Mouse (Mus musculus): Measurements from ENCODE around the gene Helz. TPM values are rescaled to one million over a fixed set of nuclear protein-coding genes. Genes with fewer than 3 reads are reported as not detected.
"Not testable (repeated sequence)": the region's sequence is repeated elsewhere in the genome, so short reads cannot be mapped to it uniquely, and the experiment has no call there.

The Helz gene
- total RNA-seq, 2 experiments from 2014 or later = 16.3 to 16.7 TPM

DNA sequence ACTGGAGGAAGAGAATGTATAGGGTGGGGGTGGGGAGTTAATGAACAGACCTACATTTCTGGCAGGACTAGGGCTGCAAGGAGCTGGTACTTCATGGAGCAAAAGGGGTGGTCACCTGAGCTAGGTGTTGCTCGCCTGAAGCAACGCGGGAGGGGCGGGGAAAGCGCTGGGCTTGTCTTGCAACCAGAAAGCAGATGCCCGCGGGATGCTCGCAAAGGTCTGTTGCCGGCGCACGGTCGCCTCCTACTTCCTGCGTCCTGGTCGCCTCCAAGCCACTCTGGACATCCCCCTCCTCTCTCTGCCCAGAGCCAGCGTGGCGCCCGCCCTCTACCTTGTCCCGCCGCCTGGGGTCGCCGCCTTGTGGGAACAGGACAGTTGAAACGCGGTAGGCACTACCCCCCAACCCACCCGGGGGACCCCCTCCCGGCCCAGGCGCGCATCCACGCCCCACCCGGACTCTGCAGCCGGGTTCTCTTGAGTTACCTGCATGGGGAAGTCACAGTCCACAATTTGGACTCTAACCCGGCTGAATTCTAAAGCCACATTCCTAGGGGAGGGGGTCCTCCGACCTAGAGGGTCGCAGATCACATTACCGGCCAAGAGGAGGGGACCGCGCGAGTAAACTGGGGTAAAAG lies 946 bp upstream of the Helz start:
- peak; percentile 36 for ATAC-seq (ENCODE audit: poor library complexity, severe bottlenecking)

DNA sequence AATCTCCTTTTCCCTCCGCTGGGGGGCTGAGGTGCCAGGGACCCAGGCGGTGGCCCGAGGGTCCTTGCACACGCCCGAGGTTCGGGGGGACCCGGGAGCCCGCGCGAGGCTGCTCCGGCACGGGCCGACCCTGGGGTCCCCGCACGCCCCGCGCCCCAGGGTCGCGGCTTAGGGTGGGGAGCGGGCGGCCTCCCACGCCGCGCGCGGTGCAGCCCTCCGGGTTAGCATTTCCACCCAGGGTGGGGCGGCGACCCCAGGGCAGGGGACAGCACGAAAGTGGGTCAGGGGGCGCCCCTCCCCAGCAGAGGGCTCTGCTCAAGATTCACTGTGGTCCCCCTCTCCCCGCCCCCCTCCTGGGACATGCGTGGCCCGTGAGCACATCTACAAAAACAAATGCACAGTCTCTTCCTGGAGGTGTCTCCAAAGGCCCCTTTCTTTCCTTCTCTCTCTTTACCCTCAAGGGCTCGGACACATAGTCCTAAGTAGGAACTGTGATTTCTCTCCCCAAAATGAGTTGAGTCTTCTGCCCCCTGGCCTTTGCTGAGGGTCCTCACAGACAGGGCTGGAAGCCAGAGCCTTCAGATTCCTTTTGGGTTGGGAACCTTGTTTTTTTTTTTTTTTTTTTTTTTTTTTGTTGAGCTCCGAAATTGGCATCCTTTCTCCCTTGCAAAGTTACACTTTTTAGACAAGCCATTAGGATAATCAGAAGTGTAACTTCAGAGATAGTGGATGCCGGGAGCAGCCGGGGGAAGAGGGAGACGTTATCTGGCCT lies 660 bp downstream of the Helz start:
- no peak for ATAC-seq (ENCODE audit: poor library complexity, severe bottlenecking)

DNA sequence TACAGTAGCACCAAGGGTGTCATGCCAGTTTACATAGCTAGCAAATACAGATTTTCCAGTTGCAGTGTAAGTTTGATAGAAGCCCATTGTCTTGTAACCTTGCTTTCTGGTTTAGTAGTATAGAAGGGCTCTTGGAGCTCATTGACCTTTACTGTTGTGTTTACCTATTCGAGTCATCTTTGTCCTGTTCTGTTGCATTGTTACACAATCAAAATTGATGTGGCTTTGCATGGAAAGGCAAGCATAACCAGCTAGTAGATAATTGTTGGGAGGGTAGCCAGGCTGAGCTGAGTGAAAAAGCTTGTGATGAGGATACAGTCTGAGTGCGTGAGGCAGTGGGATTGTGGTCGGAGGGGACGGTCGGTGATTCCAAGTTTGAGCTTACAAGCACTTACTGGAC lies 12.1 kb downstream of the Helz start:
- no peak for ATAC-seq (ENCODE audit: poor library complexity, severe bottlenecking)

DNA sequence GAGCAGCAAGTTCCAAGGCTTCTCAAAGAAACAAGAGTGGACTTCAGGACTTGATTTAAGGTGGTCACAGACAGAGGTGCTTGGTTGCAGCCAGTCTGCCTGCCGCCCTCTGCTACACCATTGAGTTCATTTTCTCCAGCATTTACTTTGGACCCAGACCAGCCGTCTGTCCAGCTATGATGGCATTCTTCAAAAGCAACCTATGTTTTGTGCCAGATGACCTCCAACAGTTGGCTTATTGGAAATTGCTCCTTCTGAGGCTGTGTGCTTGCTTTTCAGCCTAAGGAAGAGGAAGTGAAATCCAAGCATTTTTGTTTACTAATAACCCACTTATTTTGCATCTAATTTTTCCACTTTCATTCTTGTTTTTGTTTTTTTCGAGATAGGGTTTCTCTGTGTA lies 19.7 kb downstream of the Helz start:
- no peak for ATAC-seq (ENCODE audit: poor library complexity, severe bottlenecking)

- ATAC-seq (ENCODE audit: poor library complexity, severe bottlenecking) = no peak
Observed at GRCm38 (mm10) chr11:107568466-107568995, 20.8 kb downstream of the Helz start.

DNA sequence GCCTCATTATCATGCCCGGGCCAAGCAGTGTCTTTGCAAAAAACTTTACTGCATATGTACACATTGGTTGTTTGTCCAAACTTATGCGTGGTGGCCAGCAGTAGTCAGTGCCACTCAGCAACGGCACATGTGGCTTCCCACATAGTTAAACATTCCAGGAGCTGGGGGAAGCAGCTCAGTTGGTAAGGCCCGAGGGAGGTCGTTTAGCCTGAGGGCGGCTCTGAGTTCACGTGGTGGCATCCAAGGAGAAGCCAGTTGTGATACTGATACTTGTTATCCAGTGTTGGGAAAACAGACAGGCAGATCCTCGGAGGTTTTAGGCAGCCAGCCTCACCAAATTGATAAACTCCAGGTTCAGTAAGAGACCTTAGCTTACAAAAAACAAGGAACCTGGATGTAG lies 23.2 kb downstream of the Helz start:
- not testable (repeated sequence) for ATAC-seq (ENCODE audit: poor library complexity, severe bottlenecking)

GRCm38 (mm10) chr11:107571318-107571717 lies 23.6 kb downstream of the Helz start:
- no peak for ATAC-seq (ENCODE audit: poor library complexity, severe bottlenecking)

DNA sequence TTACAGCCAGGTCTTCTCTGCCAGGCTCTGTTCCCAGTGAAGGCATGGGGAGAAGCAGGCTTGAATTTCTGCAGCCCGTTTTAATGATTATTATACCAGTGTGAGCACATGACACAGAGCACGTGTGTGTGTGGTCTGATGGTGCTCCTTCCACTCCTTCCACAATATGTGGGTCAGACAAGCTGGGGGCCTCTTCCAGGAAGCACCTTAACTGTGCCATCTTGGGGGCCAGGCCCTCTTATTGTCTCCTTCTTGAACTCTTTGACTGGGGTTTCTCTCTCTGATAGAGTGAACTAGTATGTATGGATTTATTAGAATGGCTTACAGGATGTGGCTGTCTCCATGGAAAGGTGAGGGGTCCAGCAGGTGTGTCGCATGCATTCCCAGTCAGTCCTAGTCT lies 24.8 kb downstream of the Helz start:
- no peak for ATAC-seq (ENCODE audit: poor library complexity, severe bottlenecking)

DNA sequence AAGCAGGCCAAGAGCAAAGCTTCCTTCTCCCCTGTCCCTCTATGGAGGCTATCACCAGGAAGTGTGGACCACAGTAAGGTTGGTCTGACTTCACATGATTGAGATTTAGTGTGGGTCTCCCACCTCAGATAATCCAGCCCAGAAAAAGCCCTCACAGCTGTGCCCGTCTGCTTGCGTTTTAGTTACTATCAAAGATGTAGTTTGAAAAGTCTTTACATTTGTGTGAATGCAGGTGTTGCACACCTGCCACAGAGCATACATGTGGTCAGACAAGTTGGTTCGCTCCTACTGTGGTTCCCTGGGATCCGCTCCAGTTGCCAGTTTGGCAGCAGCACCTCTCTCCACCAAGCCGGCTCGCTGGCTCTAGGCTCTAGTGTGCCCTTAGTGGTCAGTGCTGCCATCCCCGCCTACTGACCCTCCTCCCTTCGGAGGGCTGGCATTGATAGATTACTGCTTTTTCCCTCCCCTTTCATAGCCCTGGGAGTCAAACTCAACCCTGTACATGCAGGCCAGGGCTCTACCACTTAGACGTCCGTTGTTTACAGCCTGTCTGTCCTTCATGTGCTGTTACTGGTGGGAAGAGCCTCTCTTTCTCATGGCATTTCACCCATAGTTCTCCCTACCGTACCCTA lies 25.4 kb downstream of the Helz start:
- no peak for ATAC-seq (ENCODE audit: poor library complexity, severe bottlenecking)

- no peak for ATAC-seq (ENCODE audit: poor library complexity, severe bottlenecking)
Observed at GRCm38 (mm10) chr11:107573847-107574246, 26.1 kb downstream of the Helz start.

DNA sequence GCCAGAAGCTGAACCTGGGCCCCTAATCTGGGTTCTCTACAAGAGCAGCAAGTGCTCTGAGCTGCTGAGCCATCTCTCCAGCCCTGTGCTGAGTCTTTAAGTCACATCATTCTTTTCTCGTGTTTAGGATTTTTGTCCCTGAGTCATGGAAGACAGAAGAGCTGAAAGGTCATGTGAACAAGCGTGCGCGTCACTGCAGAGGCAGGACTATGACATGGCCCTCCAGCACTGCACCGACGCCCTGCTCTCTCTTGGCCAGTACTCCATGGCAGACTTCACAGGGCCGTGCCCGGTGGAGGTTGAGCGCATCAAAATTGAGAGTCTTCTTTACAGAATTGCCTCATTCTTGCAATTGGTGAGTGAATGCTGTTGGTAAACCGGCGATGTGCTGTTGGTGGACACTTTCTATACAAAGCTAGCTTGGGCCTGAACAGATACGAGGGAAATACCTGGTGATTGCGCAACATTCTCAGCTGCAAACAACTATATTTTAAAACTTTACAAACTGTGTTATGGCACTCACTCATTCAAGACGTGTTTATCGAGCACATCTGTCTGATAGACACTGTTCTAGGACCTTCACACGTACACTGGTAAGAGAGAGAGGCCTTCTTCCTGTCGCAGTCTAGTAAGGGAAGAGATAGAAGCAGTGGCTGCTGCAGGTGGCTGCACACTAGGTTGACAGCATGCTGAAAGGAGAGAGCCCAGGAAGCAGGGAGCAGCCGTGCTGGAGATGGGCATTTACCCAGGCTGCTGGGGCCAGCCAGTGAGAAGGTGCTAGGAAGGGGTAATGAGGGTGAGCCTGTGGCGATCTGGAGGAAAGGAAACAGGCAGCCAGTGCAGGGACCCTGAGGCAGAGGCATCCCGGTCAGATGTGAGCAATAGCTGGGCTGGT lies 27.3 kb downstream of the Helz start:
- ATAC-seq (ENCODE audit: poor library complexity, severe bottlenecking) = no peak

GRCm38 (mm10) chr11:107576186-107576585 lies 28.5 kb downstream of the Helz start:
- ATAC-seq (ENCODE audit: poor library complexity, severe bottlenecking) = no peak

DNA sequence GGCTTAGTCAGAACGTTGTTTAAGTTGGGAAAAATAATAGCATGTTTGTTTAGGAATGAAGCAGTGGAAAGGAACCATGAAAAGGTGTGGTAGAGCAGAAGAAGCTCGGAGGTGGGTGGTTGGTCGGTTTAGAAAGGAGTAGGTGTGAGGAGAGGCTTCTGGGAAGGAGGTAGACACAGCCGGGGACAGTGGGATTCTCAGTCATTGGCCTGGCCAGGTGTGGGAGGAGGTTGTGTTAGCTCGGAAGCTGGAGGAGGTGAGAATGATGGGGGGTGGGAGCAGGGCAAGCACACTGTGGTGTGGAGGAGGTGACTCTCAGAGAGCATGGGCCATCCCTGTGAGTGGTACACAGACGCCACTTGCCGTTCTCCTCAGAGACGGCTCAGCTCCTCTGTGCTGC lies 29.7 kb downstream of the Helz start:
- ATAC-seq (ENCODE audit: poor library complexity, severe bottlenecking) = no peak

- no peak for ATAC-seq (ENCODE audit: poor library complexity, severe bottlenecking)
Observed at GRCm38 (mm10) chr11:107578226-107578625, 30.5 kb downstream of the Helz start.

- ATAC-seq (ENCODE audit: poor library complexity, severe bottlenecking) = no peak
Observed at GRCm38 (mm10) chr11:107580786-107581185, 33.1 kb downstream of the Helz start.

- no peak for ATAC-seq (ENCODE audit: poor library complexity, severe bottlenecking)
Observed at GRCm38 (mm10) chr11:107584660-107585451, 37.1 kb downstream of the Helz start.

- ATAC-seq (ENCODE audit: poor library complexity, severe bottlenecking) = not testable (repeated sequence)
Observed at GRCm38 (mm10) chr11:107586129-107586528, 38.4 kb downstream of the Helz start.

DNA sequence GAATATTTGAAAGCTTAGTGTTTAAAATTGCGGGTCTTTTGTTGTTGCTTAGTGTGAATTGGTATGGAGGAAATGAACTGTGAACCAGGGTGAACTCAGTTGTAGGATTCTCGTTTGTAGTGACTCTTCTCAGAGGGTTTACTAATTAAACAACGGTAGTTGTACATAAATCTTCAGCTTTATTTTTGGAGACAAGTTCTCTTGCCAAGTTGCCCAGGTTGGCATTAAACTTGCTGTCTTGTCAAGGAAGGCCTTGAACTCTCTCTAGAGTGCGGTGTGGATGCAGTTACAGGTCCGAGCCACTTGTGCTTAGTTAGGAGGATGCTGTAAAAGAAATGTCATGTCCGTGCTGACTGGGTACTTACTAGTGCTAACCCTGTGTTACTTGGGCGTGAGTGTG lies 39.4 kb downstream of the Helz start:
- no peak for ATAC-seq (ENCODE audit: poor library complexity, severe bottlenecking)

- no peak for ATAC-seq (ENCODE audit: poor library complexity, severe bottlenecking)
Observed at GRCm38 (mm10) chr11:107592575-107592974, 44.8 kb downstream of the Helz start.

- no peak for ATAC-seq (ENCODE audit: poor library complexity, severe bottlenecking)
Observed at GRCm38 (mm10) chr11:107597381-107597780, 49.7 kb downstream of the Helz start.

All from megakaryocyte, adult 5-6 weeks (primary cell).